Mouse (Mus musculus): ENCODE data around the gene Reep6. TPM values are rescaled to one million over a fixed set of nuclear protein-coding genes. Genes with fewer than 3 reads are reported as not detected.

Gene Reep6
- 1 to 10 TPM; 1.1 to 2.8 TPM for total RNA-seq (2021)
- long read RNA-seq, experiment 1, partial matches to known transcripts: 0 of 4 reads
- long read RNA-seq, experiment 1, other reads (novel, unspliced or antisense): 1 of 4 reads
- long read RNA-seq, experiment 2, partial matches to known transcripts: 0 of 2 reads
- long read RNA-seq, experiment 2, other reads (novel, unspliced or antisense): 0 of 2 reads

GRCm38 (mm10) chr10:80329273-80330081 lies at the start of gene Reep6, which contains the start of gene Pcsk4:
Gene Reep6, plus strand, starts transcription at chr10:80329953.
Gene Pcsk4, minus strand, starts transcription at chr10:80329498.
- DNase-seq: peak; percentile 98

GRCm38 (mm10) chr10:80281304-80281703 lies 48.4 kb upstream of the Reep6 start:
- no peak for DNase-seq

- DNase-seq: peak; percentile 48
These were observed 47.8 kb upstream of the Reep6 start for GRCm38 (mm10) chr10:80281921-80282371.

- DNase-seq: no peak
These were observed 47.0 kb upstream of the Reep6 start for GRCm38 (mm10) chr10:80282481-80283441.

DNA sequence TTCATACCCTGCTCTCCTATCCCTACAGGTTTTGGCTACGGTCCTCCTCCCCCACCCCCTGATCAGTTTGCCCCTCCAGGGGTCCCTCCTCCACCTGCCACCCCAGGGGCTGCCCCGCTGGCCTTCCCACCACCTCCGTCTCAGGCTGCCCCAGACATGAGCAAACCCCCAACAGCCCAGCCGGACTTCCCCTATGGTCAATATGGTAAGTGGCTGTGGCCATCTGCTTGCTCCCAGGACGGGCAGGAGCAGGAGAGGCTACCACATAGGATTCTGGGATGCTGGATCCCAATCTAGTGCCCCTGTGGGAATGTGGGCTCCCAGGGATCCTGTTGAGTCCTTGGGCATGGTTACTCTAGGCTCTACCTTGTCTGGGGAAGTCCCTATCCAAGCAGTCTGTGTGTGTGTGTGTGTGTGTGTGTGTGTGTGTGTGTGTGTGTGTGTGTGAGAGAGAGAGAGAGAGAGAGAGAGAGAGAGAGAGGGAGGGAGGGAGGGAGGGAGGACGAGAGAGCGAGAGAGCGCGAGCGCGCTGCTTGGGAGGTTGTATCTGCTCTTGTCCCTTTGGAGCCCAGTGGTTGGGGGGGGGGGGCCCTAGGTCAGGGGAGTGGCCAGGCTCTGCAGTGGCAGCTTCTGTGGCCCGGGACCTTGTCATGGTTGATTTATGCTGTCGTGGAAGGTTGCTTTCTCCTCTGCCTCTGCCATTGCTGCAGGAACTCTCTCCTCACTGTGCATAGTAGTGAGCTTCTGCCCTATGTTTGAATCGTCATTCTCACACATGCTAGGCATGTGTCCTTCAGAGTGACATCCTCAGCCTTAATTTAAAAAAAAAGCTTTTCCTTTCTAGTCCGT lies 44.3 kb upstream of the Reep6 start:
- no peak for DNase-seq

DNA sequence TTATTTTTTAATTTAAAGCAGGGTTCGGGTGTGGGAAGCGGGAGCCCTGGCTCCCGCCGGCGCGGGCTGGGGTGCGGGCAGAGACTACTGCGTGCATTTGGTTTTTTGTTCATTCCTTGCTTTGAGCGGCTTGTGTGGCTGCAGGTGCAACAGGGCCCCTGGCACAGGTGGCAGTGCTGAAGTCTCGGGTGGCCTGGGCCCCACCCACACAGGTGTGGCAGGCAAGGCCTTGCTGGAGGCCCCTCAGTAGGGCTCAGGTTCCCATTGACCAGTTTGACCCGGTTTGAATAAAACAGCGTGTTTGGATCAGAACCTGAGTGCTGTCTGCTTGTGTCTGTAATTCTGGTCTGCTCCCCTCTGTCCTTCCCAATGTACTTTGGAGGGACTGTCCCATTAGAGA lies 41.7 kb upstream of the Reep6 start:
- no peak for DNase-seq

- DNase-seq: no peak
These were observed 41.1 kb upstream of the Reep6 start for GRCm38 (mm10) chr10:80288657-80289056.

- peak; percentile 92 for DNase-seq
These were observed 37.3 kb upstream of the Reep6 start, which contains the start of gene Rps15 for GRCm38 (mm10) chr10:80292251-80293146. Gene Rps15, plus strand, starts transcription at chr10:80292453.

DNA sequence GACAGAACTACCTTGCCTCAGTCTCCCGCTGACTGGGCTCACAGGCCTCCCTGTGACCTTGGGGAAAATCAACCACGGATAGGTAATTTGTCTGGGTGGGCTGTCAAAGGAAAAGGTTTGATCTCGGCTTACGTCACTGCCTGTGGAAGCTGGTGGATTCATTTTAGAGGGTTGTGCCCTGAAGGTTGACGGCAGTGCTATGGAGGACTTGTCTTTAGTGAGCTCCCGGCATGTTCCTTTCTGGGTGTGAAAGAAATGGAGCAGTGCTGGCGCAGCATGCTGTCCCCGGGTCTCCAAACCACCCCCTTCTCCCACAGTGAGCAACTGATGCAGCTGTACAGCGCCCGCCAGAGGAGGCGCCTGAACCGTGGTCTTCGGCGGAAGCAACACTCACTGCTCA lies 36.4 kb upstream of the Reep6 start:
- DNase-seq: no peak

- DNase-seq: no peak
These were observed 35.4 kb upstream of the Reep6 start for GRCm38 (mm10) chr10:80294311-80294710.

DNA sequence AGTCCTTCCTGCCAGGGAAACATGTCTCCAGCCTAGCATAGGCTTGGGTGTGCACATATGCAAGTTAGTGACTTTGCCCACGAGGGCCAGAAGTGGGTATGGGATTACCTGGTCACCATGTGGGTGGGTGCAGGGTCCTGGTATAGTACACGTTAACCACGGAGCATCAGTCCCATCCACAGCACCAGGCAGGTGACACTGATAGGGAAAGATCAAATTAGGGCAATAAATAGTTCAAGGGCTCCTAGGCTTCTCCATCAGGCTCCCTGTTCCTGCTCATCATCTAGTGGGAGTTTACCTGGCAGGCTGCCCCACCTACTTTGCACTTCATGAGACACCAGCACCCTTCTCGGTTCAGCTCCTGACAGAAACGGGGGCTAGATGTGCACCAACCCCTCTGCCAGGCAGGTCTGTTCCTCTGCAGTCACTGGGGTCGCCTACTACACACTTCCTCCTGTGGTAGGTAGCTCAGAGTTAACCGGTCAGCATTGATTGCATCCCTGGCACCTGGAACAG lies 34.9 kb upstream of the Reep6 start:
- DNase-seq: no peak

DNA sequence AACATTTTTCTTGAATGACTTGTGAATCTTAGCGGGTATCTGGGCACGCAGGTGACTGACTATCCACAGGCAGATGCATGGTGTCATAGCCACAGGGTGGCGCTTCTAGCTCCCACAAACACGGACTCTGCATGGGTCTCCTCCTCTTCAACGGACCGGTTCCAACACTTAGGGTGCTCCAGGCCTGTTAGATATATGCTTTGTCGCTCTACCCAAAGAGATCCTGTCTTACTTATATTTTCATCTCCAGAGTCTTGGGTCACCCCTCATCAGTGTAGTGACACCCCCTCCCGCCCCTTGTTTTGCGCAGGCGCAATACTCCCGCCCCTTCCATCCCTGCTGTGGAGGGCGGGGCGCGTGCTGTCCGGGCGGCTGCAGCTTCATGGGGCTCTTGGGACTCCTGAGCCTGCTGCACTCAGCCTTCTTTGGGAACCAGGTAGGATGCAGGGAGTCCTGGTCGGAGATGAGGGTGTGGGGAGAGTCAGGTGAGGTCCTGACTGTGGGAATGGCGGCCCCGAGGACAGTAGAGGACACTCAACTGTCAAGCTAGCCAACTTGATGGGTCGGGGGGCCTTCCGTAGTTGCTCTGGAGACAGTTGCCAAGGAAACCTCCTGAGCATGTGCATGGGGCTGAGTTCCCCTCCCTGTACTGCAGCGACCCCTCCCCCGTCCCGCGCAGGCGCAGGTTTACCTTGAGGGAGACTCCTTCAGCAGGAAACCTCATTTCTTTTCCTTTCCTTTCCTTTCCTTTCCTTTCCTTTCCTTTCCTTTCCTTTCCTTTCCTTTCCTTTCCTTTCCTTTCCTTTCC lies 33.9 kb upstream of the Reep6 start, which contains the start of gene Apc2:
TSS of gene Apc2 (plus strand) at position 360 of the 808 bp plus-strand sequence.
- peak; percentile 70 for DNase-seq

DNA sequence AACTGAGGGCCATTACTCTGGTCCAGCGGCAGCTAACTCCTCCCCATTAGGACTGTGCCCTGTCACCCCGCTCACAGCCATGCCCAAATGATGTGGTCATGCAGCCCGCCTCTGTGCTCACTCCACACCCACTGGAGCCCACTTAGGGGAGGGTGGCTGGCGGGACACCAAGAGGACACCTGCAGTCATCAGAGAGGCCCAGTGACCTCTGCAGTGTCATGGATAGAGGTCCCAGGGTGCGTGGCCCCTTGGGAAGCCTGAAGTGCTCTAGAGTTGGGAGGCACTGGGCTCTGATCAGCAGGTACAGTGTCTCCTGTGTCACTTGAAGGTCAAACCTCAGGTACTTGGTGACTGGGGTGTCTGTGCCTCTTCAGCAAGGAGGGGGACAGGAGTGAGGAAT lies 32.9 kb upstream of the Reep6 start:
- DNase-seq: no peak

- DNase-seq: no peak
These were observed 32.1 kb upstream of the Reep6 start for GRCm38 (mm10) chr10:80297526-80298133.

DNA sequence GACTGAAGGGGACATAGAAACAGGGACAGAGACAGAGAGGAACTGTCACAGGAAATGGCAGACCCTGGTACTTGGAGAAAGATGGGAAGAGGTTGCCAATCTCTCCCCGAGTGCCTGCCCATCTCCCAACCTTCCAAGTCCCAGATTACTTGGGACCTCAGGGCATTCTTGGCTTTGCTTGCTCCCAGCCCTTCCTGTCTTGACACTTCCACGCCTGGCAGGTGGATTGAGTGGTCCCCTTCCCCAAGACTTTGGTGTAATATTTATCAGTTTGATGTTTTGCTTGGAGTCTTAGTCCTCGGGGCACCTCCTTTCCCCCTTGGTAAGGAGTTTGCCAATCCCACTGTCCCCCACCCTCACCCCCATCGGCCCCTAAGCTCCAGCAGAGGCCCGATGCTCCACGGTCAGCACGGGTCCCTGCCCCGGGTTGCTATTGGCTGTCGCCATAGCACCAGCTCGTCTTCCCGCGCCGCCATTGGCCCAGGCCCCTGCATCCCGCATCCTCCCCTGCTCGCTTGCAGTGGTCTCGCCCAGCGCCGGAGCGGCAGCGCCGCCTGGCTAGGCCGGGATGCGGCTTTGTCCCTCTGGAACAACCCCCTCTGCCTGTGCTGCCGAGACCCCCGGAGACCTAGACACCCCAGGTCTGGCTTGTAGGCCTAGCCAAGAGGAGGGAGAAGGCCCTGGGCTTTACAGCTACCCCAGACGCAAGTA lies 31.0 kb upstream of the Reep6 start:
- DNase-seq: peak; percentile 59

- no peak for DNase-seq
These were observed 30.5 kb upstream of the Reep6 start for GRCm38 (mm10) chr10:80299301-80299700.

GRCm38 (mm10) chr10:80299824-80300223 lies 29.9 kb upstream of the Reep6 start:
- DNase-seq: no peak

GRCm38 (mm10) chr10:80300672-80301181 lies 29.0 kb upstream of the Reep6 start:
- no peak for DNase-seq
